Mouse (Mus musculus) heart, postnatal 0 days (tissue): ENCODE data around the gene Pyroxd2.

ENCODE experiments used
- CTCF ChIP-seq: IDR thresholded peaks from 2 replicates; pipeline ENCODE4 v1.5.1; 2016; ENCODE audit warnings: antibody characterized with exemption, control low read depth, low read depth
- EP300 ChIP-seq: IDR thresholded peaks from 2 replicates; pipeline ENCODE4 v1.6.1; 2016; ENCODE audit warnings: antibody characterized with exemption, low read depth

GRCm38 (mm10) chr19:42726766-42727165, 25.8 kb downstream of the Pyroxd2 start:
- TF ChIP-seq CTCF, result no peak
- TF ChIP-seq EP300, result no peak
